Mouse (Mus musculus) spleen, adult 2 months (tissue): ENCODE results near the gene Ostf1. TPM values are rescaled to one million over a fixed set of nuclear protein-coding genes. Genes with fewer than 3 reads are reported as not detected.

Experiments used
- DNase-seq, 2 experiments: peaks; one replicate each; pipeline versions ENCODE4 v3.0.0 to v3.0.0-alpha.2; 2012 to 2021; ENCODE audit warnings: low spot score in 2 of 2, low read depth in 1 of 2
- H3K27ac ChIP-seq: fragments of 200-500 bp; 2 replicates; pipeline ENCODE4 v1.5.1; 2012; ENCODE audit warnings: low read length, inconsistent platforms; ENCODE audit not compliant: insufficient read depth
- H3K27me3 ChIP-seq: fragments of 200-500 bp; 2 replicates; pipeline ENCODE4 v1.6.1; 2012; ENCODE audit warnings: mild to moderate bottlenecking, moderate library complexity, low read length, inconsistent platforms; ENCODE audit not compliant: control insufficient read depth, insufficient read depth
- H3K36me3 ChIP-seq: fragments of 200-500 bp; 2 replicates; pipeline ENCODE4 v1.6.1; 2012; ENCODE audit warnings: mild to moderate bottlenecking, low read length, inconsistent platforms; ENCODE audit not compliant: control insufficient read depth, insufficient read depth
- H3K4me1 ChIP-seq: fragments of 200-500 bp; 2 replicates; pipeline ENCODE4 v1.6.1; 2011; ENCODE audit warnings: inconsistent platforms; ENCODE audit not compliant: control insufficient read depth, insufficient read depth, insufficient read length
- H3K4me3 ChIP-seq: fragments of 200-500 bp; 2 replicates; pipeline ENCODE4 v1.5.1; 2011; ENCODE audit warnings: mild to moderate bottlenecking, inconsistent platforms; ENCODE audit not compliant: insufficient read depth, insufficient read length; ENCODE audit errors: extremely low read depth
- CTCF ChIP-seq: fragments of 200-500 bp; IDR thresholded peaks from 2 replicates; pipeline ENCODE4 v1.5.1; 2011; ENCODE audit warnings: mild to moderate bottlenecking, inconsistent platforms; ENCODE audit not compliant: insufficient read depth, insufficient read length, insufficient replicate concordance; ENCODE audit errors: extremely low read depth
- POLR2A ChIP-seq: fragments of 200-500 bp; IDR thresholded peaks from 2 replicates; pipeline ENCODE4 v1.6.1; 2011; ENCODE audit warnings: low read depth, low read length, inconsistent platforms
- WGBS: fragments of 180-500 bp; shearing (Covaris S2); methylation state at CpG from one replicate; pipeline ENCODE4 v1.1.7; 2018; 5-methylcytosine and 5-hydroxymethylcytosine counted together
- polyA plus RNA-seq: library from polyadenylated mRNA; depleted of rRNA; stranded (reverse); fragments of >200 nt; gene quantifications from 2 replicates; pipeline ENCODE4 v1.2.3, GENCODE M21; 2012

The Ostf1 gene
- polyA plus RNA-seq, 1 experiment: 69.7 TPM

- Histone ChIP-seq H3K4me3 (no peak overlapping the region), H3K27ac (peak overlapping the region; percentile 31), H3K36me3 (peaks cover 6% of the 10 kb centered on the region), H3K4me1 (peaks cover 6% of the 10 kb centered on the region; the same call in 1 of the 2 replicates), H3K27me3 (no peaks in the 10 kb centered on the region)
- 43% methylated on average over 5 of the region's 5 CpGs for WGBS
- DNase-seq: no peak
- TF ChIP-seq POLR2A (no peak), CTCF (no peak)
These were observed 15.3 kb upstream of the Ostf1 start for GRCm38 (mm10) chr19:18646853-18647420.

- no peak for TF ChIP-seq CTCF
- TF ChIP-seq POLR2A: no peak
- no peak for DNase-seq
- Histone ChIP-seq H3K36me3 (peaks cover 8% of the 10 kb centered on the region), H3K4me3 (no peak overlapping the region), H3K4me1 (peaks cover 6% of the 10 kb centered on the region; the same call in 1 of the 2 replicates), H3K27ac (peak overlapping the region; percentile 31), H3K27me3 (no peaks in the 10 kb centered on the region)
- WGBS: 38% methylated on average over 3 of the region's 3 CpGs
These were observed 14.8 kb upstream of the Ostf1 start for GRCm38 (mm10) chr19:18646397-18646796.

DNA sequence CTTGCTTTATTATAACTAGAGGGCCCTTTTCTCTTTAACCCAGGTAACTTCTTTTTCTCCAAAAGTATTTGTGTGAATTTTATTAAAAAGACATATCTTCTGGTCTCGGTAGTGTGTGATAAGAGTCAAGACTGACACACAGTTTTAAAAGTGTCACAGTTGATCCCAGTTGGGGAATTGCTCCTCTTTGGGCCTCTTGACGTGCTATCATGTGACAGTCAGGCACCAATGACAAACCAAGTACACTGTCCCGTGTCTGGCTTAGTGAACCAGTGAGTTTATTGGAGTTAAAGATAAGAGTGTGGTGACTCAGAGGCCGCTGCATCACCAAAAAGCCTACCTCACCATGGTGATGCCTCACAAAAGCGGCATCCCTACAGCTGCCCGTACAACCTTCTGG, 12.5 kb upstream of the Ostf1 start:
- 88% methylated on average over 6 of the region's 6 CpGs for WGBS
- H3K36me3 ChIP-seq: peaks cover 8% of the 10 kb centered on the region
- no peaks in the 10 kb centered on the region for H3K27me3 ChIP-seq
- H3K4me3 ChIP-seq: no peak overlapping the region
- peaks cover 9% of the 10 kb centered on the region; the same call in 1 of the 2 replicates for H3K4me1 ChIP-seq
- TF ChIP-seq CTCF (no peak), POLR2A (no peak)
- H3K27ac ChIP-seq: no peak overlapping the region
- no peak for DNase-seq

DNA sequence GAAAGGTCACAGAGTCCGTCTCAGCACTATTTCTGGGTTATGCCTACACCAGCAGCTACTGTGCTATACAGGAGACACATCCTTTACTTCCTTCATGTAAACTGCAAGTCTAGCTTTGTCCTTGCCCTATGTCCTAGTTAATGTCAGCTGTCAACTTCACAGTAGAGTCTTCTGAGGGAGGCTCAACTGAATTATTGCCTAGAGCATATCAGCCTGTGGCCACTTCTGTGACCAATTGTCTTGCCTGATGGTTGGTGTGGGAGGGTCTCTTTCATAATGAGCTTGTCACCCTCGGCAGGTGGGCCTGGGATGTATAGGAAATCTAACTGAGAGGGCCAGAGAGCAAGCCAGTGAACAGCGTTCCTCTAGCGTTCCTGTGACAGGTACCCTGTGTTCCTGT, 11.8 kb upstream of the Ostf1 start:
- no peak for DNase-seq
- no peak overlapping the region for H3K27ac ChIP-seq
- peaks cover 9% of the 10 kb centered on the region; the same call in 1 of the 2 replicates for H3K4me1 ChIP-seq
- peaks cover 8% of the 10 kb centered on the region for H3K36me3 ChIP-seq
- WGBS: 91% methylated on average over 4 of the region's 4 CpGs
- H3K27me3 ChIP-seq: no peaks in the 10 kb centered on the region
- H3K4me3 ChIP-seq: no peak overlapping the region
- TF ChIP-seq POLR2A (no peak), CTCF (no peak)

DNA sequence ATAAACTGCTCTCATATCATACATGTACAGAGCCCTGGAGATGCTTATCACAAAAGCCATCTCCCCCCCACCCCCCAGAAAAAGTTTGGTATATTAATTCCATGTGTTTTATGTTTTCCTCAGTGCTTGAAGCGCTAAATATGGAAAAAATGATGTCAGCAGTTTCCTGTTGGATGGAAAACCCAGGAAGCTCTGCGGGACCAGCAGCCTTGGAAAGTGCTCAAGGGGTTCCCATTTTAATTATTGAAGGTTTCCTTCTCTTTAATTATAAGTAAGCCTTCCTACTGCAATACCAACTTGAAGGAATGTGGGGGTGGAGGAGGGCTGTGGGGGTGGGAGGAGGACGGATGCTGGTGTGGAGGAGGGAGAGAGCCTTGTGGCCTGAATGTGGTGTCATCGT, 9.4 kb upstream of the Ostf1 start:
- WGBS: 88% methylated on average over 4 of the region's 4 CpGs
- Histone ChIP-seq H3K4me1 (peaks cover 3% of the 10 kb centered on the region; the same call in 1 of the 2 replicates), H3K27me3 (no peaks in the 10 kb centered on the region), H3K36me3 (peaks cover 8% of the 10 kb centered on the region), H3K4me3 (no peak overlapping the region), H3K27ac (no peak overlapping the region)
- TF ChIP-seq CTCF (no peak), POLR2A (no peak)
- no peak for DNase-seq

DNA sequence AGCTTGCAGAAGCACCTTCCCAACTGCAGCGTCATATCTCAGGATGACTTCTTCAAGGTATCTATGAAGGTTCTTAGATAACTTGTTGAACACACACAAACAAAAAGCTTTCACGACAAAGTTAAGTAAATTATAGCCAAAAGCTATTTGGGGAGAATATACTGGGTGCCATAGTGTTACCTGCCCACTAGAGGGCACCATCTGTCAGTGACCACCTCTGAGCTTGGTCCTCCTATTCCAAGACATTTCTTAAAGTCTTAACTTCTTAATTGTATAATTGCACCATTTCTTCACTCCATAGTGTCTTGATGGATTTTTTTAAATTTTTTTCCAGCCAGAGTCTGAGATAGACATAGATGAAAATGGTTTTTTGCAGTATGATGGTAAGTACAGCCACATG, 7.9 kb upstream of the Ostf1 start:
- TF ChIP-seq POLR2A (no peak), CTCF (peak; percentile 28; the same call in 1 of the 2 replicates)
- H3K27ac ChIP-seq: no peak overlapping the region
- DNase-seq: no peak
- H3K4me1 ChIP-seq: peaks cover 3% of the 10 kb centered on the region; the same call in 1 of the 2 replicates
- no peak overlapping the region for H3K4me3 ChIP-seq
- no peaks in the 10 kb centered on the region for H3K27me3 ChIP-seq
- WGBS: 56% methylated on average over 2 of the region's 2 CpGs
- H3K36me3 ChIP-seq: peaks cover 6% of the 10 kb centered on the region

GRCm38 (mm10) chr19:18638949-18639348, 7.3 kb upstream of the Ostf1 start:
- Histone ChIP-seq H3K27ac (peak overlapping the region; percentile 46; the same call in 1 of the 2 replicates), H3K36me3 (peaks cover 5% of the 10 kb centered on the region), H3K4me3 (no peak overlapping the region), H3K4me1 (peaks cover 3% of the 10 kb centered on the region; the same call in 1 of the 2 replicates), H3K27me3 (no peaks in the 10 kb centered on the region)
- peak in 1 of 2 experiments; percentile 28 for DNase-seq
- WGBS: 28% methylated on average over 5 of the region's 5 CpGs
- no peak for TF ChIP-seq CTCF
- TF ChIP-seq POLR2A: no peak
